Mouse (Mus musculus) cerebellum, adult 9-10 months (tissue): ENCODE measurements around the gene Plcb4.
"Not testable (repeated sequence)": the region's sequence is repeated elsewhere in the genome, so short reads cannot be mapped to it uniquely, and the experiment has no call there.

Source experiments
- DNase-seq: peaks from one replicate; pipeline ENCODE4 v3.0.0; 2022

Gene Plcb4

DNA sequence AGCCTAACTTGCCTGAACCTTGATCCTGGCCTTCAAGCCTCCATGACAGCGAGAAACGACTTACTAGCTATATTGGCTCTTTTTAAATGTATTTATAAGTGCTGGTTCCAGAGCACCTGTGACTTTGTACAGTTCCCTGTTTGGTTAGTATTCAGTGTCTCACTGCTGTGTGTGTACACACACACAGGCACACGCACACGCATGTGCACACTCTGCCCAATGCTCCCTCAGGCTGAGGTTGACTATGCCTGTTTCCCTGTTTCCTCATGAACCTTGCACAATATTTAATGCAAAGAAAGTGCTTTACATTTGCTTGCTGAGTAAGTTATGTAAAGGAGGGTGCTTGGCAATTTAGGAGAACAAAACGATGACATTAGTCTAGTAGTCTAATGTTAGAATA, 16.5 kb downstream of the Plcb4 start:
- no peak for DNase-seq

DNA sequence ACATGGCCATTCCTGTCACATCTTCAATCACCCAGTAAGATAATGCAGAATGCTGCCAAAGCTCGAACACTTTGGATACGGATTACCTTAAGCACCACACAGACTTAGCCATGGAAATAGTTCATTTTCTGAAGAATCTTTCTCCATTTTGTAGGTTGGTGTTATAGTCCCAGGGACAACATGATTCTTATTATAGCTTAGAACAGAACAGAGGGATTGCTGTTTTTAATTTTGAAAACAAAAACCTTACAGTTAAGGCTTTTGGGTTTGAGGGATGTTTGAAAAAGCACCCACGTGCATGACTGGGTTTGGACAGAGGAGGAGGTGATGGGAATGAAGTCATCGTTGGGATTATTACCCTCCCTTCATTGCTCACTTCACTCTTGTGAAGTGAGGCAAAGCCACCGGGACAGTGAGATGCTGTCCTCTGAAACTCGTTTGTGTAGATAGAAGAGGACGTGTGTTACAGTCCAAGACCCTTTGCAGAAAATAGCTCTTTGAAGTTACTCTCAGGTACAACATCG, 18.2 kb downstream of the Plcb4 start:
- no peak for DNase-seq

DNA sequence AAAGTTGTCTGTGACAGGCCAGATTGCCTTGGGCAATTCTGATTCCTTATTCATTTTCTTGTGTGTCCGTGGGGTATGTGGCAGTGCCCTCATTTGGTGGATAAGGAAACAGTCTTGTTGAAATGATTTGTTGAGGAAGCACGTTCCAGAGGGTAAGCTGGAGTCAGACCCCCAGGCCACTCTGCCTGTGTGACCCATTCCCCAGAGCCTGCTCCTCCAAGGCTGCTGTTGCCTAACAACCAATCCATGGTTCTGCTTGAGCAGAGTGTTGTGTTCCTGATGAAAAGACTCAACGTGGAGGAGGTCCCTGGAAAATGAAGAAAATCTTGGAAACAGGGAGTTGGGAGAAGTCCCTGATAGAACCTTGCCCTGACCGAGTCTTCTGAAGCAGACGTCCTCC, 18.8 kb downstream of the Plcb4 start:
- no peak for DNase-seq

DNA sequence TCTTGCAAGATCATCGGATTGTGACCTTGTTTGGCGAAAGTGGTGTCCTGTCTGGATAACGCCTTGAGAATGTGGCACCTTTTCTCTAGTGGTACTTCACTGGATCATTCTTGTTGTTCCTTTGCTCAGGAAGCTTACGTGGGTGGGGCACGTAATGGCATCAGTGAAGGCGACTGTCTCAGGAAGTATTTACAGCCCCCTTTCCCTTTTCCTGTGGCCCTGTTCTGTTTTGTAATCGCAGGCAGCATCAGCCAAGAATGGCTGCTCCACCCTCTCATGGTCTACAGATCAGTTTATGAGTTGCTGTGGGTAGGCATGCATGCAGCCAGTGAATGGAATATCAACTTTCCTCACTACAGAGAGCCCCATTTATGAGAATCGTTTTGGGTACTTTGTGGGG, 21.2 kb downstream of the Plcb4 start:
- DNase-seq, result no peak

DNA sequence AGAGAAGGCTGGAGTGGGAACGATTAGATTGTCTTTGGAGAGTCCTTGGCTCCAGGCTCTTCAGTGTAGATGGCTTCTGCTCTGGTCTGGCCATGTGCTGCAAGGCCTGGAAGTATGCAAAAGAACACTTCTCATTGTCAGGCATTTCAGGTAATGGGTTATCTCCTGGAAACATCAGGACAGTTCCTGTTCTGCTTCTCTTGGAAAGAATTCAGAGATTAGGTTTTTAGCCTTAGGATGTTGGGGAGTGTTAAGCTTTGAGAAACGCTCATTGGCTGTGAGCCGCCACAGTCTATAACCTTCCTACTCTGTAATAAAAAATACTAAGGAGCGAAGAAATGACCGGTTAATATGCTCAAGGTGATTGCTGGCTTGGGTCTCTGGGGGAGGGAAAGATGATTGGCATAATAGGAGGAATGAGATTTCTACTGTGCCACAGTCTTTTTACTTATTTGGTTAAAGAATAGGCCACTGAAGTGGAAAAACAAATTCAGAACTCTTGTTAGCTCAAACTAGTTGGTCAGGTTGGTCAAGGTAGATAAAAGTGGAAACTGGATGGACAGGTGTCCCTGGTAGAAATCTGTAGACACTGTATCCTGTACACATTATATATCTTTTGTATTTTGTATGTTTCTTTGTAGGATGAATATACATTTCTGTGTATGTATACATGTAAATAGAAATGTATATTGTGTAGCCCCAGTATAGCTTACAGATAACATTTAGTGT, 21.8 kb downstream of the Plcb4 start:
- no peak for DNase-seq

DNA sequence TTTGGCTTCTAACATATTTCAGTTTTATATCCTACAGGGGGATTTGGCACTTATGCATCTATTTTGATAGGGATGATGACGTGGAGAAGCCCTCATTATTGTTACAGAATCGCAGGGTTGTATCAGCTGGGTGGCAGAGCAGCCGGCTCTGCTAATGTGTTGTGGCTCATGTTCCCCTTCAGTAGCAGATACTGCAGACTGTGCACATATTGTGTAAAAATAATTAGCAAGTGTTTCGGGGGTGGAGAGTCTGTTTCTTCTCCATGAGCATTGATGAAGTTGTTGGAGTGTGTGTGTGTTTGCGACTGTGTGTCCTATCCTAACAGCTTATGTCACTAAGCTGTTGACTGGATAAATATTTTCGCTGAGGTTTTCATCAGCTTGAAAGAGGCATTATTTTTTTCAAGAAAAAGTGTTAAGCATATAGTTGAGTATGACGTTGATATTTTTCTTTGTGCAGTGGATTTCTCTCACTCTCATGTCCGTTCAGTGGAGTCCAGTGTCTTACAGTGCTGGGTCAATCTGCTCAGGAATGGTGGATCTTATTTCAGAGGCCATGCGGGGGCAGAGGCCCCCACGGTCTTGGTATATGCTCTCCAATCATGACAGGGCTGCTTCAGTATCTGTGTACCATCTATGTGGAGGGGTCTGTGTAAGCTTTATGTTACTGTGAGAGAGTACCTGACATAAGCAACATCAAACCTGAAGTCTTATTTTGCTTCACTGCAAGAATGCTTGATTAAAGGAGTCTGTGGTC, 25.1 kb downstream of the Plcb4 start:
- DNase-seq, result no peak

DNA sequence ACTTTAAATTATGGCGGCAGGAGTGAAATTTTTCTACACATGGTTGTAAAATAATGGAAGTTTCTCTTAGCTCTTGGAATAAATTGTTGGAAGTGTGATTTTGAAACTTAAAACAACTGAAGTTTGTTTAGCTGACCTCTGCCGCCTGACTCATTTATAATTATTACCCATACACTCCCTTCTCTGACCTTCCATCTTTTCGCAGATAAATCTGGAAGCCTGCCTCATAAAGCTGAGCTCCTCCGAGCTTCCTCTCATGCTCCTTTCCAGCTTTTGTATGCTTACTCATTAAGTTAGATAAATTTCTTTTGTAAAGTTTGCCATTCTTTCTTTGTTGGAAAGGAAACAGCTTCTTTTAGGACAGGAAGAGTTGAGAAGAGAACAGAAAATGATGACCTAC, 27.9 kb downstream of the Plcb4 start:
- no peak for DNase-seq

DNA sequence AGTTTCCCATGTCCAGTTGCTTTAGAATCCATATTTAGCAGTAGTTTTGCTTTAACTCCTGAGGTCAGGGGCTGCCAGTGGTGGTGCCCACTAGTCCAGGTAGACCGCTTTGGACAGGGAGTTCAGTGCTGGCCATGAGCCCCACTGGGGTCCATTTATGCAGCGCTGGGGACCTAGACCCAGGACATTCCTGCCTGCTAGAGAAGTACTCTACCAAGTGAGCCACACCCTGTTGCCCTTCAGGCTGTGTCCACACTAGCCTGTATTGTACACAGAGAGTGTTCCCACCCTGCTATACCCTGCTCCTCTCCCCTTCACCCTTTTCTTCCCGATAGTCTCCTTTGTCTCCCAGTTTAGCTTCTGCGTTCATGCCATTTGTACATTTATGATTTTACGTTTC, 28.8 kb downstream of the Plcb4 start:
- DNase-seq, result no peak

DNA sequence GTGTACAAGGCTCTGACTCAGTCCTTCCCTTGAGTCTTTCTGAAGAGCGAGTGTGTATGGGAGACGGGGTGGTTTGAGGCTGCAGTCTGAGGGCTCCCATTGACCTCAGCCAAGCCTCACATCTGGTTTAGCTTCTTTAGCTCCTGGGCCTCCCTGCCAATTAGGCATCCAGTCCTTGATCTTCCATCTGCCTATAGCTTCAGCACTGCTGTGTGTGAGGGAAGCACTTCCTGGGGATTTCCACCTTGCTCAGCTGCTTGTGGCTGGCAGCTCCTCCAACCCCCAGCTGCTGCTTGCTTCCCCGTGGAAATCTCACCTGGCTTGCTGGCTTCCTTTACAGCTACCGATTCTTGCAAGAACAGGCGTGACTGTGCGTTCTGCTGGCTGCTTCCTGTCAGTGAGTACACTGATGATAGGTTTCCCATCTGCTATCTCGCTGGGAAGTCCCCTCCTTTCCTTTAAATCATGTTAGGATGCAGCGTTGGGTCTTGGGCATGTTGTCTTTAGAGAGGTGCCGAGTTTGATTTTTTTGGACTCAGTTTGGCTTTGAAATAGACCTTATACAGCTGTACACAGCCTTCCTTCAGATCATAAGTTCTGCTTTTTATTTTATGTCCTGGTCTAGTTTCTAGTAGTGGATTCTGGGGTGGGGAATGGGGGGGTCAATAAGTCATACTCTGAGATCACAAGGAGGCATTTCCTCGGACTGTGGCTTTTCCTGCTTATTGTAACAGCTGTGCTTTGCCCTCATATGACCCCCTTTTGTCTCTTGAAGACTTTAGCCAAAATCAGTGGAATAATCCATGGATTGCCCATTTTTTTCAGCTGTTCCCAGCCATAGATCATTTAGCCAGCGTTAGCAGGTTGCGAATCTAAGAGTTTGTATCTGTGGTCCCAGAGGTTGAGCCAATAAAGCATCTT, 34.0 kb downstream of the Plcb4 start:
- no peak for DNase-seq

DNA sequence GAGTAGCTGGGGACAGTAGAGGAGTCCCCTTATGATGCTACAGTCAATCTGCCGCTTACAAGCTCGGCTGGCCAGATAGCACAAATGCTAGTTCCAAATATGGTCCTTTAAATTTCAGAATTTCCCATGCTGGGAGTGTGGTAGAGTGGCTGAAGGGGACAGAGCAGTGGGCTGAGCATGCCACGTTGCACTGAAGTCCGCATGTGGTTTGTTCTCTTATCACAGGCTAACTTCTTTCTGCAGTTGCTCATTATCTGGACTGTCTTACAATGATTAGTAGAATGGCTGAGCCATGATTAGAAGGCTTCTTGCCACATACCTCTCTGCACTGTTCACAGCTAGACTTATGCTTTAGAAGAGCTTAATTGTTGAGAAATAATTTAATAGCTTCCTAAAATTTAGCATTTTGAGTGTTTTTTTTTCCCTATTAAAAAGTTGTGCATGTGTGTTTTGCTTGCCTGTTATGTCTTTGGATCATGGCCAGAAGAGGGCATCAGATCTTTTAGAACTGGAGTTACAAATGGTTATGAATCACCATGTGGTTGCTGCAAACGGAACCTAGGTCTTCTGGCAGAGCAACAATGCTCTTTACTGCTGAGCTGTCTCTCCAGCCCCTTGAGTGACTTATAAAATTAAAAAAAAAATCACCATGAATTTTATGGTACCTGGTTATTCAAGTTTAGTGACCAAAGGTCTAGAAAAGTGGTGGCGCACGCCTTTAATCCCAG, 42.0 kb downstream of the Plcb4 start:
- no peak for DNase-seq

DNA sequence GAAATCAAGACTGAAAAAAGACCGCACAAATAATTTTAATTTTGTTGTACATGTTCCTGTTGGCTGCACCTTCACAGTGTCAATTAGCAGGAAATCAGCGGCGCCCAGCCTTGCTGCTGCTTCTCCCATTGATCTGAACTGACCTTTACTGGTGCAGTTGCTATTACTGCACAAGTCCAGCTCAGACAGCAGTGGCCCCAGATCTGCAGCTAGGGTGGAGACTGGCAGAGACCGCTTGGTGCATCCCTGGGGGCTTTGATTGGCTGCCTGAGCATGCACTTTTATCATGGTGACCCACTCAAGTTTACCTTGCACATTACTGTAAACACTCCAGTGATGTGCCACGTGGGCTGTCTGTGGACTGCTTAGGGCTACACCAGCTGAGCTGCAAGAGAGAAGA, 45.9 kb downstream of the Plcb4 start:
- DNase-seq, result no peak

DNA sequence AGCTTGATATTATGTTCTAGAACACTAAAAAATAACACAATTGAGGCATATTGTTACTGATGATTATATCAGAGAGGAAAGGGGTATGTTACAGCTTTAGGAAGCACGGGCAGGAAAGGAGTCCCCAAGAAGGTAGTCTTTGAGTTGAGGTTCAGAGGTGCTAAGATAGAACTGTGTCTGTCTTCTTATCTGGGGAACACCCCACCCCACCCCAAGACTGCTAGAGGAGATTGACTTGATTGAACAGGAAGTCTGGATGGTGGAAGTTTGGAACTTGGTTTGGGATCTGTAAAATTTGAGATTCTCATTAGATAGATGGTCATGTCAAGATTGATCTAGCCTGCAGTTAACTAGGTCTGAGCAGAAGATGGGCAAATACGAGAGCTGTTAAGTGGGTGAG, 48.5 kb downstream of the Plcb4 start:
- DNase-seq, result no peak

DNA sequence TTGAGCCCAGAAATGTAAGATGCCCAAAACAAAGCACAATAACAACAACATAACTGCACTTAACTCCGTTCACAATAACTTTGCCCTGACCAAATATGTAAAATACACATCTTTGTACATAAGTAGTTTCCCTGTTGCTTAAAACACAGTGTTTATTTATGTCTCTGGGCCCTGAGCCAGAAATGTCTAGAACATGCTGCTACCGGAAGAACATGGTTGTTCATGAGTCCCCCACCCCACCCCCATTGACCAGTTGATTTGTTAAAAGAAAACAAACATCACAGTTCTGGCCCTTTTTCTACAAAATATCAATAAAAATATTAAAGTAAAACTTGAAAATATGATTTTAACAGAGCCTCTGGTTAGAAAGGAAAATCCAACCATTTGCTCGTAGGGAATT, 49.6 kb downstream of the Plcb4 start:
- no peak for DNase-seq

DNA sequence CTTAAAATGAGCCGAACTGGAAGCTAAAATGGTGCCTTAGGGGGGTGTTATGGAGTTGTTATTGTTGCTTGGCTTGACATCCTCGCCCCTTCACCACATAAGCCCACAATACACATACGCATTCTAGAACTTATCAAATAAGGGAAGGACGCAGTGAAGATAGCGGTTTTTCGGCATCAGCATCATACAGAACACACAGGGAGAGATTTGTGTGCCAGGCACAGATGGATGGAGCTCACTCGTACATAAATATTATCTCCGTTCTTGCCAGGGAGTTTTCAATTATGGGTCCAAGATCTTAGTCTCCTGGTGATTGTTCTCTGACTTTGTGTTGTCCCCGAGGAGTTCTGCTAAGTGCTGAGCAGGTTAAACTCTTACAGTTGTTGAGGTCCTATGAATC, 50.0 kb downstream of the Plcb4 start:
- peak; percentile 59 for DNase-seq

DNA sequence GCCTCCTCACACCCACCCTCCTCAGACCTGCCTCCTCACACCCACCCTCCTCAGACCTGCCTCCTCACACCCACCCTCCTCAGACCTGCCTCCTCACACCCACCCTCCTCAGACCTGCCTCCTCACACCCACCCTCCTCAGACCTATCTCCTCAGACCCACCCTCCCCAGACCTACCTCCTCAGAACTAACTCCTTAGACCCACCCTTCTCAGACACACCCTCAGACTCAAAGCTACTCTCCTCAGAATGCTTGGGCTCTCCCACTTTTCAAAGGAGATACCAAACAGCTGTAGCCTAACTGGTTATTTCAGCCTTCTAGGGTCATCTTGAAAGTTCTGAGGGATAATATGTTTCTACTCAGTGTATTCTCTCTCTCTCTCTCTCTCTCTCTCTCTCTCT, 50.9 kb downstream of the Plcb4 start:
- not testable (repeated sequence) for DNase-seq

DNA sequence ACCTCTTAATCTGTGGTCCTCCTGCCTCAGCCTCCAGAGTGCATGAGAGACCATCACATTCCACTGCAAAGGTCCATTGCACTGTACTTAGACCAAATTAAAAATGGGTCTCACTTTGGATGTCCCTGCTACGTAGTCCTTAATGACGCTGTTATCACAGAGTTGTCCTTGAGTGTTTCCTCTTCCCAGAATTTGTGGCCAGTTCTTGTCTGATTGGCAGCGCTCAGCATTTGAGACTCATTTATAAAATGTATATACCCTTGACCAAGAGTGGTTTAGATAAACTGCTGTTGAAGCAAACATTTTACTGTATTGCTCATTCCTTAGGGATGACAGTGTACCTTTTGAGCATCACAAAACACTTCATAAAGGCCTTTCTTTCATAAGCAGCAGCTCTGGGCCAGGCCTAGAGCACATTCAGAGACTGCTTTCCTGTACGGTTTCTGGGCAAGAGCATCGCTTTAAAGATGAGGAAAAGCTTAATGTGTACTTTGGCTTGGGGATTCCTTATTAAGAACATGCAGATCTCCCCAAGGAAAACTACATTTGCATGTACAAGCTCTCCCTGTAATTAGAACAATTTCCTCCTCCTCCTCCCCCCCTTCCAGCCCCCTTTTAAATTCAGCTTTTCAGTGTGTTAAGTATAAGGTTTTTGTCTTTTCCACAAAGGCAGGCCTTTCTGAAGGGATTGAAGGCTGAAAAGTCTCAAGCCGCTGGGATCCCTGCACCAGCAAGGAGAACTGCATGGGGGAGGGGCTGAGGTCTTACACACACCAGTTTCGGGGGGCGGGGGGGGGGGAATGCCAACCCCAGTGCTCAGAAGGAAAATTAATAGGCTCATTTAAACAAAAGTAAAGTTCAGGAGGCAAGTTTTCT, 52.5 kb downstream of the Plcb4 start:
- no peak for DNase-seq

DNA sequence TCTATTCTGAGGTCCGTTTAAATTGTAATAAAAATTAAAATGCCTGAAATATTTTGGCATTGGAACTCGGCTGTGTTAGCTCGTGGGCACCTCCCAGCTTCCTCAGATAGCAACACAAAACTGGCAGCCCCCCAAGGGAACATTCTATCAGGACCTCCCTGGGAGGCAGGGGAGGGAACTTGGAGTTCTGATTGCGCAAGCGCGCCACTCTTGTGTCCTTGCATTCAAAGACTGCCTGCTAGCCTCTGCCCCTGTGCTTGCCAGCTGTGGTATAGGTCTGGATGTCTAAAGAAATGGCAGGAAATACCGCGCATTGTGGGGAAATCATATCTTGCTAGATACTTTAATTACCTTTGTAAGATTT, 53.1 kb downstream of the Plcb4 start:
- no peak for DNase-seq

DNA sequence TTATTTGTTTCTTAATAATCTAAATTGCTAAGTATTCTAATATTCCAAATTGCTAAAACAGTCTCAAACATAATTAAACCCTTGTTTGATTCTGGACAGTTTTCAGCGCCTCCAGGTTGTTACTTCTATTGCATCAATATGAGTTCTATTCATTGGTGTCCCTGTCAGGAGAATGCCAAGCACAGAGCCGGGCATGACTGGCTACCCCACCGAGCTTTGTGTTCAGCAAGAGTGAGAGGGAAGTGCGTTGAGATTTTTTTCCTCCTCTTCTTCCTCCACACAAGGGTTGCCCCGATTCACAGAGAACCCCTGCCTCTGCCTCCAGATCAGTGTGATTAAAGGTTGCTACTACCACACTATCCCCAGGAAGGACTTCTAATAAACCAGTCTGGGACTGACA, 53.5 kb downstream of the Plcb4 start:
- no peak for DNase-seq

DNA sequence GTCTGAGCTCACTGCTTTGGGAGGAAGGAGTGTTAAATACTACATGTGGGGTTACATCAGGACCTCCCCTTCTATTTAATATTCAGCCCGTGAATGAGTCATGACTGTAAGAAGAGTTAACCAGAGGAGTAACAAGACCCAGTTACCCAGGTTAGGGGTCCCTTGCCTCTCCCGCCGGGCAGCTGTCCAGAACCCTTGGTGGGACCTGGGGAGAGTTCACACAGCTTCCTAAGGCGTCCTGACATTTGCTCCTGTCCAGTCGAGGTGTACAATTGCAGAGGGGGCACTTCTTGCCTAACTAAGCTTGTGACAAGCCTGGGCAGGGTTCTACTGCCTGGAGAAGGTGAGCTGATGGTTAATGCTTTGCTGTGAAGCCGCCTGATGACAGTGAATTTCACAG, 54.1 kb downstream of the Plcb4 start:
- no peak for DNase-seq

DNA sequence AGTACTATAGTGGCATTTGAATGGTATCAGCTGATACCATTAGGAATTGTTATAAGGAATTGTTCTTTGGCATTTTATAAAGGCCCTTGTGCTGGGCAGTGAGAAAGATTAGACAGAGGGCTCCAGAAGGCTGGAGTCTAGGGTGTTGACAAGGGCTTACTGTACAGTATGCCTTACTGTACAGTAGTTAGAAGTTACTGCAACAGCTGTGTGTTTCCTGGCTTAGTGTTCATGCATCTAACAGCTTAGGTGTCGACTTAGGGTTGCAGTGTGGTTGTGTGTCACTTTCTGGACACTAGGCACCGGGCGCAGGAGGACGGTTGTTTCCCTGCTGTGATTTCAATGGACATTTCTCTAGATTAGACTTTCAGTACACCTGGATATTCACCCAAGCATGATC, 57.4 kb downstream of the Plcb4 start:
- no peak for DNase-seq

DNA sequence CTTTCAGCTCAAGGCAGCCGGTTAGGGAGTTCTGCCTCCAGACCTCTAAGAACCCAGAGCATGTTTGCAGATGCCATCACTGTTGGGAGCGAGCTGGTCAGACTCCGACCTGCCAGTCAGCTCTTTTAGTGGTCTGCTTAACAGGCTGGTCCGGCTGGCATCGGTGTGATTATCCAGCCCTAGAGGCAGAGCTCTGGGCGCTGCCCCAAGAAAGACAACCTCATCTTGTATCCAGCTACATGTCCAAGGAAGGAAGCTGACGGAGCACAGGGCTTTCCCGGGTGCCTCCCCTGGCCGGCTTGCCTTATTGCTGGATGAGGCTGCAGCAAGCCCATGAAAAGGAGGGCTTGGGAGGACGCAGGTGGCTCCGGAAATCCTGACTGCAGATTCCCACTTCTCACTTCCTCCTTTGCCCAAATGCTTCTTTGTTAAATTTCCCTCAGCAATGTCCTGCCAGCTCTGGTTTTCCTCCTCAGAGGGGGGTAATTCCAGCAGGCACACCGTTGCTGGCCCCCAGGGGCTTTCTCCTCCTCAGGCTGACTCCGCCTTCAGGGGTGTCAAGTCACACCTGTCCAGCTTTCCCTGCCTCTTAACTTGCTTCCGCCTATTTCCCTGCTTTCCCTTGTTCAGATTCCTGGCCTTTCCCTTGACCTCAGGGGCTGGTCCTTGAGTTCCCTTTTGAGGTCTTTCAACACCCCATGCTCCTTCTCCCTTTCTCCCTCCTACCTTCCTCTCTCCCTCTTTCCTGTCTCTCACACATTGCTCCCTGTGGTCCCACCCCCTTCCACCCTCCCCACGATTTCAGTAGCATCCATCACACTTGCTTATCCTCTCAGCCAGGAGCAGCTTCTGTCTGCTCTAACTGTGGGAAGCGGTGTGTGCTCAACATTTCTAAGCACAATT, 58.7 kb downstream of the Plcb4 start:
- peak; percentile 85 for DNase-seq
